ENCODE assay signal across 9 mouse cellular contexts in genomic region chr5:24364508-24364907, GRCm38 (mm10). TPM values are rescaled to one million over a fixed set of nuclear protein-coding genes. Genes with fewer than 3 reads are reported as not detected.
DNase-seq lines count a peak whose midpoint lies in the region; ATAC-seq and TF ChIP-seq lines count a peak whose summit lies in the region.
"Had no signal": no experiment of that assay in that cellular context is flagged by ENCODE, and none has a peak within 500 bp of the region (broad histone marks: within the 10 kb centered on the region; RNA-seq: fewer than 3 reads in every experiment).

Gene Nos3 (plus strand): TSS chr5:24364810.

- H3K27me3 ChIP-seq in embryonic facial prominence, embryonic 10.5 days (replicated peaks; ENCODE audit: low read depth, poor library complexity, severe bottlenecking), result 0 out of 2 replicates have a peak, but pooled peaks cover 3% of the 10 kb centered on the region
- 0 out of 2 replicates have a peak, but pooled peaks cover 4% of the 10 kb centered on the region for H3K27me3 ChIP-seq in limb, embryonic 12.5 days
- no peaks in the 10 kb centered on the region for H3K27me3 ChIP-seq in stomach, postnatal 0 days (ENCODE audit: control insufficient read depth, insufficient read depth, low read length)
- no peaks in the 10 kb centered on the region for H3K27me3 ChIP-seq in thymus, adult 2 months (ENCODE audit: control insufficient read depth, insufficient read depth, low read length)

- peak within 1 kb of the TSS; percentile 25 for H3K4me3 ChIP-seq in embryonic facial prominence, embryonic 10.5 days
- H3K4me3 ChIP-seq in limb, embryonic 12.5 days (replicated peaks), result no peak within 1 kb of the TSS
- H3K4me3 ChIP-seq in stomach, postnatal 0 days (ENCODE audit: low read depth, low read length), result peak within 1 kb of the TSS; percentile 15
- no peak within 1 kb of the TSS for H3K4me3 ChIP-seq in thymus, adult 2 months (ENCODE audit: control insufficient read depth, insufficient read depth, low read length)

- H3K4me1 ChIP-seq in embryonic facial prominence, embryonic 10.5 days, result peaks cover 19% of the 10 kb centered on the region
- peaks cover 6% of the 10 kb centered on the region; the same call in 1 of the 2 replicates for H3K4me1 ChIP-seq in limb, embryonic 12.5 days (replicated peaks)
- H3K4me1 ChIP-seq in stomach, postnatal 0 days (replicated peaks; ENCODE audit: control insufficient read depth, insufficient read depth), result no peaks in the 10 kb centered on the region
- peaks cover 9% of the 10 kb centered on the region for H3K4me1 ChIP-seq in thymus, adult 2 months (replicated peaks; ENCODE audit: control insufficient read depth, insufficient read depth, low read length)

- WGBS in embryonic facial prominence, embryonic 10.5 days, result 48% methylated on average over 12 of the region's 12 CpGs
- 70% methylated on average over 12 of the region's 12 CpGs for WGBS in limb, embryonic 12.5 days
- 57% methylated on average over 12 of the region's 12 CpGs for WGBS in stomach, postnatal 0 days
- WGBS in thymus, adult 2 months, result 94% methylated on average over 12 of the region's 12 CpGs

- TF ChIP-seq CTCF in stomach, postnatal 0 days (IDR thresholded peaks at IDR 0.05; ENCODE audit: low read depth), result no peak
- no peak for TF ChIP-seq CTCF in thymus, adult 2 months (IDR thresholded peaks at IDR 0.05; ENCODE audit: borderline replicate concordance, control insufficient read depth, extremely low read depth, insufficient read depth, low read length, poor library complexity)

- H3K9ac ChIP-seq in limb, embryonic 12.5 days (replicated peaks), result 0 out of 2 replicates have a peak within 1 kb of the TSS, but pooled peaks have one; percentile 5
- H3K9ac ChIP-seq in stomach, postnatal 0 days (ENCODE audit: low read length), result no peak within 1 kb of the TSS

- 0 out of 2 replicates have a peak within 1 kb of the TSS, but pooled peaks have one; percentile 37 for H3K27ac ChIP-seq in embryonic facial prominence, embryonic 10.5 days (replicated peaks)
- H3K27ac ChIP-seq in limb, embryonic 12.5 days, result no peak within 1 kb of the TSS
- H3K27ac ChIP-seq in stomach, postnatal 0 days (replicated peaks), result no peak within 1 kb of the TSS; the same call in 1 of the 2 replicates
- no peak within 1 kb of the TSS for H3K27ac ChIP-seq in thymus, adult 2 months (ENCODE audit: control insufficient read depth, insufficient read depth, low read length)
- H3K27ac ChIP-seq: macrophage had no signal

- no peak for TF ChIP-seq POLR2A in thymus, adult 2 months (IDR thresholded peaks at IDR 0.05; ENCODE audit: control insufficient read depth, extremely low read depth, insufficient read depth, low read length, poor library complexity)

- no peak within 1 kb of the TSS for H3K4me2 ChIP-seq in limb, embryonic 12.5 days
- no peak within 1 kb of the TSS for H3K4me2 ChIP-seq in stomach, postnatal 0 days (replicated peaks; ENCODE audit: low read depth)

- no peak for ATAC-seq in limb, embryonic 12.5 days (ENCODE audit: insufficient number of reproducible peaks, insufficient read depth, low FRiP score, low TSS enrichment, low read depth)
- ATAC-seq in stomach, postnatal 0 days (ENCODE audit: low FRiP score, low TSS enrichment), result no peak
- ATAC-seq in frontal cortex, adult (ENCODE audit: low TSS enrichment), result no peak

- H3K36me3 ChIP-seq in embryonic facial prominence, embryonic 10.5 days (replicated peaks), result no peaks in the 10 kb centered on the region
- no peaks in the 10 kb centered on the region for H3K36me3 ChIP-seq in limb, embryonic 12.5 days
- H3K36me3 ChIP-seq in stomach, postnatal 0 days (ENCODE audit: control insufficient read depth, insufficient read depth, low read length), result no peaks in the 10 kb centered on the region
- no peaks in the 10 kb centered on the region for H3K36me3 ChIP-seq in thymus, adult 2 months (ENCODE audit: control insufficient read depth, insufficient read depth, low read length)

- no peak for TF ChIP-seq EP300 in stomach, postnatal 0 days (optimal IDR thresholded peaks at IDR 0.05)

- no peaks in the 10 kb centered on the region for H3K9me3 ChIP-seq in embryonic facial prominence, embryonic 10.5 days
- no peaks in the 10 kb centered on the region for H3K9me3 ChIP-seq in limb, embryonic 12.5 days
- H3K9me3 ChIP-seq in stomach, postnatal 0 days (ENCODE audit: control insufficient read depth, low read length), result no peaks in the 10 kb centered on the region

- intact Hi-C loops in heart, postnatal 25 days (cut with DNase I), result no loop called here

- DNase-seq in ZHBTc4 (ENCODE audit: low read depth, low spot score), result peak; percentile 32
- no peak for DNase-seq in embryonic facial prominence, embryonic 10.5 days (ENCODE audit: low spot score)
- peak; percentile 77 for DNase-seq in heart, postnatal 25 days (ENCODE audit: low spot score)
- no peak for DNase-seq in stomach, postnatal 0 days (ENCODE audit: low spot score)
- no peak for DNase-seq in thymus, adult 2 months
- no peak for DNase-seq in layer of hippocampus, postnatal 25 days (ENCODE audit: extremely low spot score in 1 of 2, low spot score in 1 of 2)

RNA-seq across cellular contexts. Expression of gene Nos3, which starts in this region (rescaled TPM):
- polyA plus RNA-seq in embryonic facial prominence, embryonic 10.5 days (2016; fragmentation: Nextera tagmentation; extraction: Ambion mirVana), result 7.6 and 7.7 TPM in 2 replicates
- 10 to 100 TPM; 24.1 to 28.1 TPM for total RNA-seq in heart, postnatal 25 days (2021)
- 5.2 and 6.1 TPM in 2 replicates for polyA plus RNA-seq in limb, embryonic 12.5 days (2016; fragmentation: Nextera tagmentation; extraction: Ambion mirVana)
- 3.1 and 3.2 TPM in 2 replicates for polyA plus RNA-seq in stomach, postnatal 0 days (2015; fragmentation: Nextera tagmentation; extraction: Ambion mirVana)
- polyA plus RNA-seq in thymus, adult 2 months (2012; rRNA removed), result 3.7 and 5.7 TPM in 2 replicates
- 1 to 10 TPM; 6.7 to 8.4 TPM for total RNA-seq in layer of hippocampus, postnatal 25 days (2021)
- polyA plus RNA-seq: macrophage had no signal

Comparison
In these comparisons a context has a peak if more than half of its experiments do, and no peak if none do; other contexts are left out.
1. DNase-seq: peak in ZHBTc4 (single experiment) and heart, postnatal 25 days (single experiment); none in embryonic facial prominence, embryonic 10.5 days (single experiment), stomach, postnatal 0 days (single experiment), thymus, adult 2 months (single experiment) and layer of hippocampus, postnatal 25 days (0 of 2).
2. H3K4me3 ChIP-seq: peak in embryonic facial prominence, embryonic 10.5 days (single experiment) and stomach, postnatal 0 days (single experiment); none in limb, embryonic 12.5 days (single experiment) and thymus, adult 2 months (single experiment).